Mouse (Mus musculus): ENCODE results near the gene Ptgir. TPM values are rescaled to one million over a fixed set of nuclear protein-coding genes. Genes with fewer than 3 reads are reported as not detected.
A peak's percentile ranks its signal among the peaks of the same experiment; 100 is the strongest.

Gene Ptgir
- polyA plus RNA-seq, 1 experiment from 2014 or later, result 0.43 TPM

GRCm38 (mm10) chr7:16909909-16910308 lies 3.6 kb downstream of the Ptgir start:
- H3K4me2 ChIP-seq, result no peak overlapping the region
- no peaks in the 10 kb centered on the region for H3K9me3 ChIP-seq
- 55% methylated on average over 10 of the region's 10 CpGs for WGBS
- no peaks in the 10 kb centered on the region for H3K27me3 ChIP-seq (replicated peaks)
- peaks cover 4% of the 10 kb centered on the region; the same call in 1 of the 2 replicates for H3K4me1 ChIP-seq
- peaks cover 7% of the 10 kb centered on the region; the same call in 1 of the 2 replicates for H3K36me3 ChIP-seq (replicated peaks)
- ATAC-seq (replicated peaks), result no peak
- H3K27ac ChIP-seq, result no peak overlapping the region
- no peak overlapping the region for H3K4me3 ChIP-seq
- H3K9ac ChIP-seq, result no peak overlapping the region

- Histone ChIP-seq H3K27ac (no peak overlapping the region), H3K9me3 (no peaks in the 10 kb centered on the region), H3K27me3 (replicated peaks) (no peaks in the 10 kb centered on the region), H3K4me3 (no peak overlapping the region), H3K9ac (no peak overlapping the region), H3K4me2 (no peak overlapping the region), H3K36me3 (replicated peaks) (peaks cover 22% of the 10 kb centered on the region; the same call in 1 of the 2 replicates), H3K4me1 (no peaks in the 10 kb centered on the region)
- ATAC-seq (replicated peaks), result no peak
- 95% methylated on average over 3 of the region's 3 CpGs for WGBS
Measured at GRCm38 (mm10) chr7:16911904-16912303, 5.6 kb downstream of the Ptgir start.

- Histone ChIP-seq H3K9ac (no peak overlapping the region), H3K27ac (no peak overlapping the region), H3K4me1 (no peaks in the 10 kb centered on the region), H3K9me3 (no peaks in the 10 kb centered on the region), H3K36me3 (replicated peaks) (peaks cover 26% of the 10 kb centered on the region; the same call in 1 of the 2 replicates), H3K27me3 (replicated peaks) (no peaks in the 10 kb centered on the region), H3K4me2 (no peak overlapping the region), H3K4me3 (no peak overlapping the region)
- 70% methylated on average over 6 of the region's 6 CpGs for WGBS
- ATAC-seq (replicated peaks), result no peak
Measured at GRCm38 (mm10) chr7:16912360-16912759, 6.1 kb downstream of the Ptgir start.

GRCm38 (mm10) chr7:16913806-16914452 lies 7.6 kb downstream of the Ptgir start:
- no peaks in the 10 kb centered on the region for H3K9me3 ChIP-seq
- H3K4me1 ChIP-seq, result peaks cover 9% of the 10 kb centered on the region
- H3K27me3 ChIP-seq (replicated peaks), result no peaks in the 10 kb centered on the region
- peak; percentile 33 for ATAC-seq (replicated peaks)
- no peak overlapping the region for H3K4me2 ChIP-seq
- no peak overlapping the region for H3K4me3 ChIP-seq
- H3K27ac ChIP-seq, result peak overlapping the region; percentile 18; the same call in 1 of the 2 replicates
- H3K36me3 ChIP-seq (replicated peaks), result peaks cover 36% of the 10 kb centered on the region
- H3K9ac ChIP-seq, result no peak overlapping the region
- 38% methylated on average over 10 of the region's 10 CpGs for WGBS

- no peaks in the 10 kb centered on the region for H3K27me3 ChIP-seq (replicated peaks)
- H3K4me3 ChIP-seq, result no peak overlapping the region
- H3K27ac ChIP-seq, result peak overlapping the region; percentile 18; the same call in 1 of the 2 replicates
- peaks cover 17% of the 10 kb centered on the region for H3K4me1 ChIP-seq
- ATAC-seq (replicated peaks), result no peak; the same call in 1 of the 2 replicates
- no peaks in the 10 kb centered on the region for H3K9me3 ChIP-seq
- H3K36me3 ChIP-seq (replicated peaks), result peaks cover 36% of the 10 kb centered on the region
- H3K9ac ChIP-seq, result no peak overlapping the region
- 85% methylated on average over 18 of the region's 18 CpGs for whole genome bisulfite sequencing
- H3K4me2 ChIP-seq, result no peak overlapping the region
Measured at GRCm38 (mm10) chr7:16914453-16915343, 8.4 kb downstream of the Ptgir start.

- 91% methylated on average over 32 of the region's 32 CpGs for WGBS
- no peak overlapping the region for H3K9ac ChIP-seq
- H3K4me3 ChIP-seq, result no peak overlapping the region
- H3K27ac ChIP-seq, result no peak overlapping the region
- peaks cover 27% of the 10 kb centered on the region for H3K4me1 ChIP-seq
- H3K27me3 ChIP-seq (replicated peaks), result no peaks in the 10 kb centered on the region
- ATAC-seq (replicated peaks), result no peak
- no peaks in the 10 kb centered on the region for H3K9me3 ChIP-seq
- H3K36me3 ChIP-seq (replicated peaks), result peaks cover 36% of the 10 kb centered on the region
- H3K4me2 ChIP-seq, result no peak overlapping the region
Measured at GRCm38 (mm10) chr7:16915461-16916340, 9.4 kb downstream of the Ptgir start.

GRCm38 (mm10) chr7:16916342-16917265 lies 10.3 kb downstream of the Ptgir start:
- H3K4me1 ChIP-seq, result peaks cover 36% of the 10 kb centered on the region
- H3K9me3 ChIP-seq, result no peaks in the 10 kb centered on the region
- H3K36me3 ChIP-seq (replicated peaks), result peaks cover 36% of the 10 kb centered on the region
- H3K4me3 ChIP-seq, result no peak overlapping the region
- H3K4me2 ChIP-seq, result no peak overlapping the region
- ATAC-seq (replicated peaks), result no peak
- no peak overlapping the region for H3K9ac ChIP-seq
- H3K27ac ChIP-seq, result no peak overlapping the region
- WGBS, result 81% methylated on average over 30 of the region's 30 CpGs
- H3K27me3 ChIP-seq (replicated peaks), result no peaks in the 10 kb centered on the region

- no peaks in the 10 kb centered on the region for H3K27me3 ChIP-seq (replicated peaks)
- H3K27ac ChIP-seq, result no peak overlapping the region
- peaks cover 36% of the 10 kb centered on the region for H3K36me3 ChIP-seq (replicated peaks)
- H3K9me3 ChIP-seq, result no peaks in the 10 kb centered on the region
- H3K4me3 ChIP-seq, result no peak overlapping the region
- H3K4me2 ChIP-seq, result no peak overlapping the region
- no peak for ATAC-seq (replicated peaks)
- no peak overlapping the region for H3K9ac ChIP-seq
- WGBS, result 80% methylated on average over 11 of the region's 11 CpGs
- H3K4me1 ChIP-seq, result peaks cover 45% of the 10 kb centered on the region
Measured at GRCm38 (mm10) chr7:16917447-16917846, 11.2 kb downstream of the Ptgir start.

- Histone ChIP-seq H3K27ac (no peak overlapping the region), H3K4me3 (no peak overlapping the region), H3K36me3 (replicated peaks) (peaks cover 36% of the 10 kb centered on the region), H3K4me2 (no peak overlapping the region), H3K27me3 (replicated peaks) (no peaks in the 10 kb centered on the region), H3K9me3 (no peaks in the 10 kb centered on the region), H3K4me1 (peaks cover 48% of the 10 kb centered on the region), H3K9ac (no peak overlapping the region)
- WGBS, result 77% methylated on average over 9 of the region's 9 CpGs
- ATAC-seq (replicated peaks), result no peak
Measured at GRCm38 (mm10) chr7:16918014-16918413, 11.7 kb downstream of the Ptgir start.

- Histone ChIP-seq H3K4me2 (no peak overlapping the region), H3K27me3 (replicated peaks) (no peaks in the 10 kb centered on the region), H3K4me3 (no peak overlapping the region), H3K27ac (no peak overlapping the region), H3K9me3 (no peaks in the 10 kb centered on the region), H3K36me3 (replicated peaks) (peaks cover 36% of the 10 kb centered on the region), H3K4me1 (peaks cover 48% of the 10 kb centered on the region), H3K9ac (no peak overlapping the region)
- no peak for ATAC-seq (replicated peaks)
- 80% methylated on average over 3 of the region's 3 CpGs for WGBS
Measured at GRCm38 (mm10) chr7:16918670-16919069, 12.4 kb downstream of the Ptgir start.
